Mouse (Mus musculus) activated CD4-positive, CD25-positive, alpha-beta regulatory T cell (primary cell): ENCODE data around the gene Oxgr1. TPM values are rescaled to one million over a fixed set of nuclear protein-coding genes. Genes with fewer than 3 reads are reported as not detected.

Source experiments
- polyA plus RNA-seq, 2 experiments: library from polyadenylated mRNA; unstranded; fragments of 100-300 nt; shearing (Covaris generic); gene quantifications; one replicate each; pipeline ENCODE4 v1.2.1; 2017

The Oxgr1 gene
- under 1 TPM in 1 of 2 experiments, not detected in 1; 0.32 TPM for polyA plus RNA-seq

DNA sequence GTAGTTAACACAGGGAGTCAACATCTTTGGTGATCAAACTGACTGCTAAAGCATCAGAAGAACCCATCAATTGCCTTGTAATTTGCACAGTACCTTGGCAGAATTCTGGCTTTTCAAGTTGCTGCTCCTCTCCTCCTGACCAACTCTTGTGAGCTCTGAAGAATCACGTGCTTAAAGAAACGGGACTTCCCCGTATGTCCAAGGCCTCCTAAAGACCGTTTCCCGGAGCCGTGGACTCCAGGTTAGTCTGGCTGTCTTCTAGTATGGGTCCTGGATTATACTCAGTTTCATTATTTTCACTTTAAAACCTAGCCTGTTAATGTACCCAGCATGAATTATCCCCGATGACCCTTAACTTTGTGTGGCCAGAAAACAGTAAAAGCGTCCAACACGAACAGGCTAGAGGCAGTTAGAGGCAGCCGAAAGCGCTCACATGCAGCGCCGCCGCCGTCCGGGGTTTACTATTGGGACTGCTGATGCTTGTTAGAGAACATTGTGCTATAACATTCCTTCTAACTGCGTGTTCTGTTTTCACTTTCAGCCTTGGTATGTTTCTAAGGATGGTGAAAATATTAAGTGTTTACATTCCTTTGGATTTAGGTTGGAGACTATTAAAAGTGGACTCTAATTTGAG is at the start of gene Oxgr1:
Gene Oxgr1, minus strand, starts transcription at position 249 of the 634 bp plus-strand sequence.

Other genes starting within 250 kb of the Oxgr1 start
- 10 to 100 TPM; 54.2 to 64.7 TPM for gene Mbnl2, start 233.2 kb upstream of the Oxgr1 start, polyA plus RNA-seq